Mouse (Mus musculus): ENCODE data around the gene Gabrb3. TPM values are rescaled to one million over a fixed set of nuclear protein-coding genes. Genes with fewer than 3 reads are reported as not detected.

The Gabrb3 gene
- polyA plus RNA-seq, 1 experiment from 2014 or later: 3.4 TPM

Small RNA genes lying within 50 kb of the gene (microRNA-seq; reads per million reads assigned to microRNA genes)
- not detected for gene Mir6389 (ENCODE audit: borderline number of aligned reads)

Other genes with a start within 250 kb of the Gabrb3 start
- gene Gabrg3, start 32.5 kb upstream of the Gabrb3 start, polyA plus RNA-seq (2015; fragmentation: Nextera tagmentation; extraction: Ambion mirVana): 0.83 and 1.2 TPM in 2 replicates
- gene Gabra5, start 90.4 kb downstream of the Gabrb3 start, polyA plus RNA-seq (2015; fragmentation: Nextera tagmentation; extraction: Ambion mirVana): 0.93 and 1.5 TPM in 2 replicates